Mouse (Mus musculus): ENCODE data around the gene Scarf1.

- no peak for TF ChIP-seq CTCF (IDR thresholded peaks at IDR 0.05; ENCODE audit: borderline replicate concordance, insufficient read depth, low read depth, low read length)
- TF ChIP-seq POLR2A (IDR thresholded peaks at IDR 0.05; ENCODE audit: borderline replicate concordance, insufficient read depth, low read length), result no peak; the same call in 1 of the 2 replicates
These were observed 57.2 kb downstream of the Scarf1 start for GRCm38 (mm10) chr11:75570375-75571125.

Measured in cerebellum, adult 2 months (tissue).